Mouse (Mus musculus) erythroid progenitor cell, adult 5-6 weeks (primary cell): ENCODE results near the gene Gm13276. TPM values are rescaled to one million over a fixed set of nuclear protein-coding genes. Genes with fewer than 3 reads are reported as not detected.

Source experiments
- total RNA-seq, 2 experiments: library from RNA; stranded (forward) in 1 of 2; stranded (reverse) in 1 of 2; fragments of 150-400 nt in 1 of 2; fragments of 186-747, 209-891 nt in 1 of 2; gene quantifications; 2 replicates each; pipeline versions ENCODE4 v1.2.3 to v1.2.4; 2015 to 2017; ENCODE audit warnings: low replicate concordance in 2 of 2

Gene Gm13276
- total RNA-seq, 2 experiments from 2014 or later = not detected

Other genes starting within 250 kb of the Gm13276 start
Only the 30 nearest of the 31 such genes appear.
- gene Ifna14, start 213.9 kb upstream of the Gm13276 start, total RNA-seq (2015; ENCODE audit: low replicate concordance) = not detected in 2 replicates
- gene Ifna14, start 213.9 kb upstream of the Gm13276 start, total RNA-seq (2017; ENCODE audit: low replicate concordance) = not detected in 2 replicates
- gene Ifna9, start 193.3 kb upstream of the Gm13276 start, total RNA-seq (2015; ENCODE audit: low replicate concordance) = not detected in 2 replicates
- not detected in 2 replicates for gene Ifna9, start 193.3 kb upstream of the Gm13276 start, total RNA-seq (2017; ENCODE audit: low replicate concordance)
- not detected in 2 replicates for gene Ifna12, start 182.3 kb upstream of the Gm13276 start, total RNA-seq (2015; ENCODE audit: low replicate concordance)
- not detected in 2 replicates for gene Ifna12, start 182.3 kb upstream of the Gm13276 start, total RNA-seq (2017; ENCODE audit: low replicate concordance)
- not detected in 2 replicates for gene C87499, start 151.3 kb upstream of the Gm13276 start, total RNA-seq (2015; ENCODE audit: low replicate concordance)
- not detected in 2 replicates for gene C87499, start 151.3 kb upstream of the Gm13276 start, total RNA-seq (2017; ENCODE audit: low replicate concordance)
- not detected in 2 replicates for gene Ifna13, start 141.2 kb upstream of the Gm13276 start, total RNA-seq (2015; ENCODE audit: low replicate concordance)
- not detected in 2 replicates for gene Ifna13, start 141.2 kb upstream of the Gm13276 start, total RNA-seq (2017; ENCODE audit: low replicate concordance)
- gene Ifna16, start 108.8 kb upstream of the Gm13276 start, total RNA-seq (2015; ENCODE audit: low replicate concordance) = not detected in 2 replicates
- not detected in 2 replicates for gene Ifna16, start 108.8 kb upstream of the Gm13276 start, total RNA-seq (2017; ENCODE audit: low replicate concordance)
- not detected in 2 replicates for gene Ifna2, start 101.8 kb upstream of the Gm13276 start, total RNA-seq (2015; ENCODE audit: low replicate concordance)
- gene Ifna2, start 101.8 kb upstream of the Gm13276 start, total RNA-seq (2017; ENCODE audit: low replicate concordance) = not detected in 2 replicates
- gene Ifnab, start 94.3 kb upstream of the Gm13276 start, total RNA-seq (2015; ENCODE audit: low replicate concordance) = not detected in 2 replicates
- not detected in 2 replicates for gene Ifnab, start 94.3 kb upstream of the Gm13276 start, total RNA-seq (2017; ENCODE audit: low replicate concordance)
- gene Gm26566, start 63.9 kb upstream of the Gm13276 start, total RNA-seq (2015; ENCODE audit: low replicate concordance) = not detected in 2 replicates
- gene Gm26566, start 63.9 kb upstream of the Gm13276 start, total RNA-seq (2017; ENCODE audit: low replicate concordance) = 0.51 TPM in 1 of 2 replicates, not detected in the other
- gene Klhl9, start 63.2 kb upstream of the Gm13276 start, total RNA-seq (2015; ENCODE audit: low replicate concordance) = 20.1 and 22.0 TPM in 2 replicates
- 21.1 and 31.8 TPM in 2 replicates for gene Klhl9, start 63.2 kb upstream of the Gm13276 start, total RNA-seq (2017; ENCODE audit: low replicate concordance)
- not detected in 2 replicates for gene Gm13271, start 30.8 kb upstream of the Gm13276 start, total RNA-seq (2015; ENCODE audit: low replicate concordance)
- gene Gm13271, start 30.8 kb upstream of the Gm13276 start, total RNA-seq (2017; ENCODE audit: low replicate concordance) = not detected in 2 replicates
- gene Gm13283, start 25.6 kb upstream of the Gm13276 start, total RNA-seq (2015; ENCODE audit: low replicate concordance) = not detected in 2 replicates
- gene Gm13283, start 25.6 kb upstream of the Gm13276 start, total RNA-seq (2017; ENCODE audit: low replicate concordance) = not detected in 2 replicates
- not detected in 2 replicates for gene Gm13290, start 11.9 kb upstream of the Gm13276 start, total RNA-seq (2015; ENCODE audit: low replicate concordance)
- gene Gm13290, start 11.9 kb upstream of the Gm13276 start, total RNA-seq (2017; ENCODE audit: low replicate concordance) = not detected in 2 replicates
- not detected in 2 replicates for gene Gm13289, start 8.8 kb upstream of the Gm13276 start, total RNA-seq (2015; ENCODE audit: low replicate concordance)
- not detected in 2 replicates for gene Gm13289, start 8.8 kb upstream of the Gm13276 start, total RNA-seq (2017; ENCODE audit: low replicate concordance)
- not detected in 2 replicates for gene Gm13272, start 5.9 kb upstream of the Gm13276 start, total RNA-seq (2015; ENCODE audit: low replicate concordance)
- gene Gm13272, start 5.9 kb upstream of the Gm13276 start, total RNA-seq (2017; ENCODE audit: low replicate concordance) = not detected in 2 replicates
- gene Ifnz, start 3.6 kb upstream of the Gm13276 start, total RNA-seq (2015; ENCODE audit: low replicate concordance) = not detected in 2 replicates
- gene Ifnz, start 3.6 kb upstream of the Gm13276 start, total RNA-seq (2017; ENCODE audit: low replicate concordance) = not detected in 2 replicates
- not detected in 2 replicates for gene Gm13277, start 2.9 kb downstream of the Gm13276 start, total RNA-seq (2015; ENCODE audit: low replicate concordance)
- not detected in 2 replicates for gene Gm13277, start 2.9 kb downstream of the Gm13276 start, total RNA-seq (2017; ENCODE audit: low replicate concordance)
- not detected in 2 replicates for gene Gm13278, start 5.8 kb downstream of the Gm13276 start, total RNA-seq (2015; ENCODE audit: low replicate concordance)
- gene Gm13278, start 5.8 kb downstream of the Gm13276 start, total RNA-seq (2017; ENCODE audit: low replicate concordance) = not detected in 2 replicates
- gene Gm13275, start 8.8 kb downstream of the Gm13276 start, total RNA-seq (2015; ENCODE audit: low replicate concordance) = not detected in 2 replicates
- gene Gm13275, start 8.8 kb downstream of the Gm13276 start, total RNA-seq (2017; ENCODE audit: low replicate concordance) = not detected in 2 replicates
- not detected in 2 replicates for gene Gm13279, start 11.7 kb downstream of the Gm13276 start, total RNA-seq (2015; ENCODE audit: low replicate concordance)
- not detected in 2 replicates for gene Gm13279, start 11.7 kb downstream of the Gm13276 start, total RNA-seq (2017; ENCODE audit: low replicate concordance)
- not detected in 2 replicates for gene Gm13285, start 14.0 kb downstream of the Gm13276 start, total RNA-seq (2015; ENCODE audit: low replicate concordance)
- gene Gm13285, start 14.0 kb downstream of the Gm13276 start, total RNA-seq (2017; ENCODE audit: low replicate concordance) = not detected in 2 replicates
- gene Gm13287, start 17.5 kb downstream of the Gm13276 start, total RNA-seq (2015; ENCODE audit: low replicate concordance) = not detected in 2 replicates
- gene Gm13287, start 17.5 kb downstream of the Gm13276 start, total RNA-seq (2017; ENCODE audit: low replicate concordance) = not detected in 2 replicates
- gene Gm13288, start 19.8 kb downstream of the Gm13276 start, total RNA-seq (2015; ENCODE audit: low replicate concordance) = not detected in 2 replicates
- gene Gm13288, start 19.8 kb downstream of the Gm13276 start, total RNA-seq (2017; ENCODE audit: low replicate concordance) = not detected in 2 replicates
- not detected in 2 replicates for gene Ifna7, start 30.5 kb downstream of the Gm13276 start, total RNA-seq (2015; ENCODE audit: low replicate concordance)
- not detected in 2 replicates for gene Ifna7, start 30.5 kb downstream of the Gm13276 start, total RNA-seq (2017; ENCODE audit: low replicate concordance)
- gene Ifna11, start 34.2 kb downstream of the Gm13276 start, total RNA-seq (2015; ENCODE audit: low replicate concordance) = not detected in 2 replicates
- not detected in 2 replicates for gene Ifna11, start 34.2 kb downstream of the Gm13276 start, total RNA-seq (2017; ENCODE audit: low replicate concordance)
- gene Ifna6, start 41.7 kb downstream of the Gm13276 start, total RNA-seq (2015; ENCODE audit: low replicate concordance) = not detected in 2 replicates
- gene Ifna6, start 41.7 kb downstream of the Gm13276 start, total RNA-seq (2017; ENCODE audit: low replicate concordance) = not detected in 2 replicates
- not detected in 2 replicates for gene Ifna5, start 49.8 kb downstream of the Gm13276 start, total RNA-seq (2015; ENCODE audit: low replicate concordance)
- not detected in 2 replicates for gene Ifna5, start 49.8 kb downstream of the Gm13276 start, total RNA-seq (2017; ENCODE audit: low replicate concordance)
- gene Ifna4, start 56.2 kb downstream of the Gm13276 start, total RNA-seq (2015; ENCODE audit: low replicate concordance) = not detected in 2 replicates
- not detected in 2 replicates for gene Ifna4, start 56.2 kb downstream of the Gm13276 start, total RNA-seq (2017; ENCODE audit: low replicate concordance)
- not detected in 2 replicates for gene Ifna1, start 64.4 kb downstream of the Gm13276 start, total RNA-seq (2015; ENCODE audit: low replicate concordance)
- gene Ifna1, start 64.4 kb downstream of the Gm13276 start, total RNA-seq (2017; ENCODE audit: low replicate concordance) = not detected in 2 replicates
- gene Ifne, start 94.5 kb downstream of the Gm13276 start, total RNA-seq (2015; ENCODE audit: low replicate concordance) = not detected in 2 replicates
- not detected in 2 replicates for gene Ifne, start 94.5 kb downstream of the Gm13276 start, total RNA-seq (2017; ENCODE audit: low replicate concordance)